Mouse (Mus musculus) T-cell, adult 2 months (primary cell): ENCODE measurements around the gene Itgb3bp.

Experiments
- DNase-seq: peaks from one replicate; pipeline ENCODE4 v3.0.0; 2022; ENCODE audit warnings: low spot score

Gene Itgb3bp

GRCm38 (mm10) chr4:99931807-99932206 is 2.2 kb upstream of the Itgb3bp start:
- no peak for DNase-seq

- no peak for DNase-seq
Measured at GRCm38 (mm10) chr4:99931240-99931580, 1.6 kb upstream of the Itgb3bp start.

- DNase-seq = no peak
Measured at GRCm38 (mm10) chr4:99930518-99931239, 1.1 kb upstream of the Itgb3bp start.

- DNase-seq = peak; percentile 67
Measured at GRCm38 (mm10) chr4:99929149-99929612, 432 bp downstream of the Itgb3bp start, which contains the start of gene Pgm1. TSS of gene Pgm1 (plus strand) at chr4:99929414.

- DNase-seq = no peak
Measured at GRCm38 (mm10) chr4:99928521-99928920, 1.1 kb downstream of the Itgb3bp start.

GRCm38 (mm10) chr4:99926380-99926779 is 3.2 kb downstream of the Itgb3bp start:
- DNase-seq = no peak

GRCm38 (mm10) chr4:99913894-99914451 is 15.6 kb downstream of the Itgb3bp start:
- DNase-seq = no peak

GRCm38 (mm10) chr4:99882405-99882804 is 47.2 kb downstream of the Itgb3bp start:
- no peak for DNase-seq

- no peak for DNase-seq
Measured at GRCm38 (mm10) chr4:99881882-99882281, 47.7 kb downstream of the Itgb3bp start.

- peak; percentile 84 for DNase-seq
Measured at GRCm38 (mm10) chr4:99829094-99830073, 100.2 kb downstream of the Itgb3bp start, which contains the start of gene Efcab7. TSS of gene Efcab7 (plus strand) at chr4:99829198.

GRCm38 (mm10) chr4:99828739-99829093 is 100.9 kb downstream of the Itgb3bp start:
- DNase-seq = no peak

GRCm38 (mm10) chr4:99828337-99828736 is 101.3 kb downstream of the Itgb3bp start:
- DNase-seq = no peak

- no peak for DNase-seq
Measured at GRCm38 (mm10) chr4:99816697-99817460, 112.7 kb downstream of the Itgb3bp start.

GRCm38 (mm10) chr4:99792365-99792764 is 137.2 kb downstream of the Itgb3bp start:
- DNase-seq = no peak

- DNase-seq = no peak
Measured at GRCm38 (mm10) chr4:99773041-99773440, 156.6 kb downstream of the Itgb3bp start.

GRCm38 (mm10) chr4:99770555-99770954 is 159.1 kb downstream of the Itgb3bp start:
- no peak for DNase-seq

GRCm38 (mm10) chr4:99766753-99767152 is 162.9 kb downstream of the Itgb3bp start:
- no peak for DNase-seq

GRCm38 (mm10) chr4:99766303-99766702 is 163.3 kb downstream of the Itgb3bp start:
- DNase-seq = no peak

GRCm38 (mm10) chr4:99752426-99752825 is 177.2 kb downstream of the Itgb3bp start:
- DNase-seq = no peak

- DNase-seq = no peak
Measured at GRCm38 (mm10) chr4:99739836-99740235, 189.8 kb downstream of the Itgb3bp start.

GRCm38 (mm10) chr4:99725914-99726451 is 203.6 kb downstream of the Itgb3bp start:
- no peak for DNase-seq
